Mouse (Mus musculus) forebrain, embryonic 11.5 days (tissue): ENCODE data around the gene Il31. TPM values are rescaled to one million over a fixed set of nuclear protein-coding genes. Genes with fewer than 3 reads are reported as not detected.

Experiments used
- ATAC-seq: fragments of 200-750 bp; cut with Nextera tagmentation; replicated peaks from 2 replicates; pipeline ENCODE4 v1.8.0; 2017; ENCODE audit warnings: moderate TSS enrichment; ENCODE audit not compliant: low FRiP score
- DNase-seq: peaks from one replicate; pipeline ENCODE4 v3.0.0-alpha.2; 2017; ENCODE audit warnings: low spot score
- H3K27ac ChIP-seq: fragments of 300-500 bp; sonication (generic); 2 replicates; pipeline ENCODE4 v1.5.1; 2014; ENCODE audit warnings: low read depth, low read length
- H3K27me3 ChIP-seq: fragments of 300-500 bp; sonication (generic); 2 replicates; pipeline ENCODE4 v1.6.1; 2014; ENCODE audit warnings: mild to moderate bottlenecking, low read length, mixed read lengths; ENCODE audit not compliant: control insufficient read depth, insufficient read depth
- H3K36me3 ChIP-seq: fragments of 300-500 bp; sonication (generic); 2 replicates; pipeline ENCODE4 v1.6.1; 2014; ENCODE audit warnings: mild to moderate bottlenecking, low read length, moderate library complexity, mixed read lengths; ENCODE audit not compliant: control insufficient read depth, insufficient read depth
- H3K4me1 ChIP-seq: fragments of 300-500 bp; sonication (generic); replicated peaks from 2 replicates; pipeline ENCODE4 v1.6.1; 2014; ENCODE audit warnings: low read length, mixed read lengths; ENCODE audit not compliant: control insufficient read depth, insufficient read depth
- H3K4me2 ChIP-seq: fragments of 300-500 bp; sonication (generic); 2 replicates; pipeline ENCODE4 v1.6.1; 2014; ENCODE audit warnings: low read depth, mild to moderate bottlenecking, low read length, moderate library complexity, mixed read lengths; ENCODE audit not compliant: severe bottlenecking
- H3K4me3 ChIP-seq: fragments of 300-500 bp; sonication (generic); 2 replicates; pipeline ENCODE4 v1.5.1; 2014; ENCODE audit warnings: low read depth, low read length
- H3K9ac ChIP-seq: fragments of 300-500 bp; sonication (generic); 2 replicates; pipeline ENCODE4 v1.6.1; 2014; ENCODE audit warnings: low read length
- H3K9me3 ChIP-seq: fragments of 300-500 bp; sonication (generic); 2 replicates; pipeline ENCODE4 v1.6.1; 2016; ENCODE audit warnings: low read length, mixed read lengths; ENCODE audit not compliant: control insufficient read depth
- WGBS: fragments of 180-500 bp; shearing (Covaris S2); extraction: QIAGEN DNeasy Blood & Tissue Kit; methylation state at CpG from one replicate; pipeline ENCODE4 v1.1.7; 2014; 5-methylcytosine and 5-hydroxymethylcytosine counted together
- microRNA-seq: library from miRNA; unstranded; fragments of <30 nt; microRNA quantifications from one replicate; pipeline ENCODE4, GENCODE M21; 2016; ENCODE audit not compliant: insufficient number of aligned reads
- polyA plus RNA-seq: library from polyadenylated mRNA; unstranded; fragments of >200 nt; fragmentation: Nextera tagmentation; extraction: Ambion mirVana; gene quantifications from 2 replicates; pipeline ENCODE4 v1.2.1, GENCODE M21; 2014

Gene Il31
- polyA plus RNA-seq, 1 experiment from 2014 or later = not detected

DNA sequence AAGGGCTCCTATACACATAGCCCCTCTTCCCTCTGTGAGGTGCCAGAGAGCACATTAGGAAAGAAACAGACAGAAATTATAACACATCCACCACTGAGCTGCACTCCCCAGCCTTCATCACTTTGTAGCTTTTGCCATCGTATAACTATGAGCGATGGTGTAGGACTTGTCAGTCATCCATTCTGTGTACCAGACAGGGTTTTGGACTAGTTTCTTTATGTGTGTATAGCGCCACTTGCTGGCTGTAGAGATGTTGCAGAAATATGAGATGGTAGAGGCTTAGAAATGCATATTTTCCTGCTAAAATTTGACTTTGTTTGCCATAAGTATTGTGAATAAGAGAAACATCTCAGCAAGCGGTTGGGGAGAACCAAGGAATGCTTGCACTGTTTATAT lies 52.5 kb downstream of the Il31 start:
- peak; percentile 50 for DNase-seq
- Histone ChIP-seq H3K4me2 (no peak overlapping the region), H3K27ac (no peak overlapping the region), H3K36me3 (no peaks in the 10 kb centered on the region), H3K4me1 (no peaks in the 10 kb centered on the region), H3K4me3 (no peak overlapping the region), H3K9ac (no peak overlapping the region), H3K27me3 (no peaks in the 10 kb centered on the region), H3K9me3 (no peaks in the 10 kb centered on the region)
- no peak for ATAC-seq
- WGBS = 41% methylated on average over 4 of the region's 4 CpGs

DNA sequence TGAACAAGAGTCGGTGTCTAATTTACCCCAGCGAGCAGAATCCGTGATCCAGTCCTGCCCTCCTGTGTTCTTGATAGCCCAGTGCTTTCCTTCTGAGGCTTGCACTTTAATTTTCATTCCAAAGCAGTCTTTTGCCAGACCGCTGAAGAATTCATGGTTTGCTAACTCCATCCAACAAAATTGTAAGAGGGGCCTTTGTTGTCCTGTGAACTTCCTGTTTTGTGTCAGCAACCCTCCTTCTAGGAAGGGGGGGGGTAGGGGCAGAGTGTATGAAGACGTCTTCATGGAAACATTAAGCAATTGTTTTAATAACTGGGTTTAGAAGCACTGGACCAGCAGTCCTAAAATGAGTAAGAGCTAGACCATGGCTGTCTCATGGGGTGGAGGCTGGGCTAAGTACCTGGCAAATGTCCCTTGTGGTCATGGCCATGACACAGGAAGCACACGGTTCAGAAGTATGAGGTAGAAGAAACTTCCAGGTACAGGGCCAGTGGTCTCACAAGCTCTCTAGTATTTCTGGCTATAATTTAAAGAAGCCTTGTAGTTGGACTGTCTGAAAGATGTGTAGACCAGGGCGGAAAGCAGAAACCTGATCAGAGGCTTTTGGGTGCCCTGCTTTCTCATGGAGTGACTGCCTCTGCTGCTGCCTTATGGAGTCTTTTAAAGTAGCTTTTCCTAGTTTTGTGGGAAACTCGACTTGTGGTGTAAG lies 53.1 kb downstream of the Il31 start:
- Histone ChIP-seq H3K27me3 (no peaks in the 10 kb centered on the region), H3K4me1 (no peaks in the 10 kb centered on the region), H3K36me3 (no peaks in the 10 kb centered on the region), H3K9me3 (no peaks in the 10 kb centered on the region), H3K27ac (no peak overlapping the region), H3K4me3 (no peak overlapping the region), H3K9ac (no peak overlapping the region), H3K4me2 (no peak overlapping the region)
- ATAC-seq (no peak), DNase-seq (peak; percentile 38)
- WGBS = 71% methylated on average over 8 of the region's 8 CpGs

DNA sequence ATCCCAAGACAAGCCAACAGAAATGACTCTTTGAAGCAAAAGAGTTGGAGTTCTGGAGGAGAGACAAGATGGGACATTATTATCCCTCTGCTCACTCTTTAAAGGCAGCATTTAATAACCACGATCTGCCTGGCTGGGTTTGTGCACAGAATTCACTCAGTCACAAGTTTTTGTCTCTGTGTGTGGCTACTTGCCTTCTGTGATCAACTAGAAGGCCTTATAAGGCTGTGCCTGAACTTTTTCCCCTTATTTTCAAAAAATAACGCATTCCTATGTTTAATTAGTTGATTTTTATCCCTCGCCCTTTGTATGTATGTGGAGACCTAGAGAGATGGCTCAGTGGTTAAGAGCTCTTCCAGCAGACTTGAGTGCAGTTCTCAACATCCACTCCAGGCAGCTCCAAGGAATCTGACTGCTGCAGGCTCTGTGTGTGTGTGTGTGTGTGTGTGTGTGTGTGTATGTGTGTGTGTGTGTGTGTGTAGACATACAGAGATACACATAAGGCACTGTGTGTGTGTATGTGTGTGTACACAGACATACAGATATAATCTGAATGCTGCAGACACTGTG lies 56.9 kb downstream of the Il31 start:
- Histone ChIP-seq H3K27me3 (no peaks in the 10 kb centered on the region), H3K4me1 (no peaks in the 10 kb centered on the region), H3K36me3 (no peaks in the 10 kb centered on the region), H3K4me2 (no peak overlapping the region), H3K9ac (no peak overlapping the region), H3K4me3 (no peak overlapping the region), H3K9me3 (no peaks in the 10 kb centered on the region), H3K27ac (no peak overlapping the region)
- DNase-seq (no peak), ATAC-seq (no peak)
- WGBS = 81% methylated on average over 3 of the region's 3 CpGs

DNA sequence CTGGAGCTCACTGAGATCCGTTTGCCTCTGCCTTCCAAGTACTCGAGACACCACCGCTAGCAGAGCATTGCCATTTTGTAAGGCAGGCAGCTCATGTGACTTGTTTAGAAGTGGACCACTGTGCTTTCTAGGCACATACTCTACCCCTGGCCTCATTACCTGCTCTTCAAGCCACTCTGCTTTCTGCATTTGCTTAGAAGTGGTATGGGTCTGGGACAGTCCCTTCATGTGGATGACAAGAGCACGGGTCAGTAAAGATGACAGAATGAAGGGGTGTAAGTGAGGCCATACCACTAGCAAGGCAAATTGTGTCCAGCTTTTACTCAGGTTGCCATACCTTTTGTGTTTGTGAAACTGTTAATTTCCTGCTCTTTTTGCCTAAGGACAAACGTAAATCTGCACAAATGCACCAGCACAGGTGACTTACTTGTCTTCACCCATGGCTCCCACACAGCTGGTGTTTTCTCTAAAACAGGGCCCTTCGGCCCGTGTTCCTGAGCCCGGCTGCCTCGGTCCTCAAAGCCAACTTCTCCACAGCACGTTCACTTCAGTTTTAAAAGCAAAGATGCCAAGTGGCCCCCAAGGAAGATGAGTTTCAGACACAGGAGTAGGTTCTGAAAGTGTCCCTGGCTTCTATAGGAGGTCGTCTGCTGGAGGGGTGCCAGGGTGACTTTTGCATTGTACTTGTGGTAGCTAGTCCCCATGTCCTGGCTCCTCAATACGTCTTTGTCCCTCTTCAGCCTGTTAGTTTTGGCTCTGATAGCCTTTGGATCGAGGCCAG lies 57.6 kb downstream of the Il31 start:
- DNase-seq (no peak), ATAC-seq (no peak)
- Histone ChIP-seq H3K4me3 (no peak overlapping the region), H3K27ac (no peak overlapping the region), H3K36me3 (no peaks in the 10 kb centered on the region), H3K27me3 (no peaks in the 10 kb centered on the region), H3K9ac (no peak overlapping the region), H3K4me1 (no peaks in the 10 kb centered on the region), H3K4me2 (no peak overlapping the region), H3K9me3 (no peaks in the 10 kb centered on the region; the same call in 1 of the 2 replicates)
- WGBS = 85% methylated on average over 13 of the region's 13 CpGs

Small RNA genes lying within 50 kb of the gene (microRNA-seq; reads per million reads assigned to microRNA genes)
- gene Mir7647 = not detected

Other genes starting within 250 kb of the Il31 start
- 1.1 and 1.9 TPM in 2 replicates for gene Wdr66, start 237.4 kb downstream of the Il31 start, polyA plus RNA-seq
- gene Bcl7a, start 145.7 kb downstream of the Il31 start, polyA plus RNA-seq = 57.1 and 61.7 TPM in 2 replicates
- 22.3 and 22.7 TPM in 2 replicates for gene Mlxip, start 94.7 kb downstream of the Il31 start, polyA plus RNA-seq
- not detected in 2 replicates for gene Lrrc43, start 184 bp downstream of the Il31 start, polyA plus RNA-seq
- 1.0 and 1.1 TPM in 2 replicates for gene B3gnt4, start 21.0 kb upstream of the Il31 start, polyA plus RNA-seq
- gene Diablo, start 34.7 kb upstream of the Il31 start, polyA plus RNA-seq = 140 and 143 TPM in 2 replicates
- 0.45 and 0.64 TPM in 2 replicates for gene Gm49027, start 36.0 kb upstream of the Il31 start, polyA plus RNA-seq
- 31.0 and 39.6 TPM in 2 replicates for gene Vps33a, start 83.5 kb upstream of the Il31 start, polyA plus RNA-seq
- 55.1 and 57.7 TPM in 2 replicates for gene Clip1, start 195.1 kb upstream of the Il31 start, polyA plus RNA-seq
- 106 and 109 TPM in 2 replicates for gene Zcchc8, start 231.6 kb upstream of the Il31 start, polyA plus RNA-seq